Mouse (Mus musculus): ENCODE results near the gene Lclat1. TPM values are rescaled to one million over a fixed set of nuclear protein-coding genes. Genes with fewer than 3 reads are reported as not detected.

Lclat1 gene
- polyA plus RNA-seq, 1 experiment from 2014 or later = 10.8 TPM

- ATAC-seq (ENCODE audit: low FRiP score) = no peak
- Histone ChIP-seq H3K27ac (no peak overlapping the region), H3K4me1 (peaks cover 4% of the 10 kb centered on the region; the same call in 1 of the 2 replicates), H3K9me3 (no peaks in the 10 kb centered on the region), H3K4me3 (replicated peaks) (no peak overlapping the region), H3K36me3 (replicated peaks) (no peaks in the 10 kb centered on the region), H3K27me3 (no peaks in the 10 kb centered on the region), H3K4me2 (no peak overlapping the region), H3K9ac (no peak overlapping the region)
- 91% methylated on average over 8 of the region's 8 CpGs for WGBS
Measured at GRCm38 (mm10) chr17:73095585-73095984, 12.2 kb upstream of the Lclat1 start.

- Histone ChIP-seq H3K9me3 (no peaks in the 10 kb centered on the region), H3K4me3 (replicated peaks) (no peak overlapping the region), H3K4me2 (no peak overlapping the region), H3K27ac (no peak overlapping the region), H3K4me1 (peaks cover 4% of the 10 kb centered on the region; the same call in 1 of the 2 replicates), H3K9ac (no peak overlapping the region), H3K27me3 (no peaks in the 10 kb centered on the region), H3K36me3 (replicated peaks) (no peaks in the 10 kb centered on the region)
- 34% methylated on average over 5 of the region's 5 CpGs for WGBS
- no peak for ATAC-seq (ENCODE audit: low FRiP score)
Measured at GRCm38 (mm10) chr17:73096484-73096883, 11.3 kb upstream of the Lclat1 start.

- Histone ChIP-seq H3K27ac (no peak overlapping the region), H3K36me3 (replicated peaks) (no peaks in the 10 kb centered on the region), H3K4me3 (replicated peaks) (no peak overlapping the region), H3K4me2 (no peak overlapping the region), H3K4me1 (peaks cover 4% of the 10 kb centered on the region; the same call in 1 of the 2 replicates), H3K27me3 (no peaks in the 10 kb centered on the region), H3K9me3 (no peaks in the 10 kb centered on the region), H3K9ac (no peak overlapping the region)
- ATAC-seq (ENCODE audit: low FRiP score) = no peak
- WGBS = 80% methylated on average over 1 of the region's 1 CpGs
Measured at GRCm38 (mm10) chr17:73098636-73099035, 9.1 kb upstream of the Lclat1 start.

- no peak for ATAC-seq (ENCODE audit: low FRiP score)
- no peaks in the 10 kb centered on the region for H3K9me3 ChIP-seq
- WGBS = 90% methylated on average over 5 of the region's 5 CpGs
Measured at GRCm38 (mm10) chr17:73100396-73100795, 7.4 kb upstream of the Lclat1 start.

DNA sequence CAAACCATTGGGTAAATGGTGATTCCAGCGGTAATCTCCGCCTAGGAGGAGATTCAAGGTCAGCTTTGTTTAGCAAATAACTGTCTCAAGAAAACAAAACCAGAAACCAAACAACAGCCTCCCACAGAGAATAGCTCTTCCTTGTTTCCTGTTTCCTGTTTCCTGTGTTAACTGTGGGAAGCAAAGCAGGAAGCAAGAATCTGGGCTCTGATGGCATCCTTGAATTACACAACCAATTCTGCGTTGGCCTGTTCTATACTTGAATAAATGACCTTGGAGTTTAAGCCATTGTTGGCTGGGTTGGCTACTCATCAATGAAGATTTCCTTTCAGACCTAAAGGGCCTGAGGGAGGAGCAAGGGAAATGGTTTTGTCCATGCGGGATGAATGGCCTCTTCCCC is 5.2 kb upstream of the Lclat1 start:
- no peaks in the 10 kb centered on the region for H3K36me3 ChIP-seq (replicated peaks)
- 83% methylated on average over 4 of the region's 4 CpGs for WGBS
- no peak for ATAC-seq (ENCODE audit: low FRiP score)
- H3K27me3 ChIP-seq = no peaks in the 10 kb centered on the region
- H3K4me2 ChIP-seq = no peak overlapping the region
- peaks cover 3% of the 10 kb centered on the region; the same call in 1 of the 2 replicates for H3K4me1 ChIP-seq
- H3K9me3 ChIP-seq = no peaks in the 10 kb centered on the region
- no peak overlapping the region for H3K27ac ChIP-seq
- H3K4me3 ChIP-seq (replicated peaks) = no peak overlapping the region
- H3K9ac ChIP-seq = no peak overlapping the region

More at GRCm38 (mm10) chr17:73100396-73100795, 7.4 kb upstream of the Lclat1 start:
- Histone ChIP-seq H3K27ac (no peak overlapping the region), H3K4me2 (no peak overlapping the region), H3K9ac (no peak overlapping the region), H3K36me3 (replicated peaks) (no peaks in the 10 kb centered on the region), H3K4me3 (replicated peaks) (no peak overlapping the region), H3K27me3 (no peaks in the 10 kb centered on the region), H3K4me1 (no peaks in the 10 kb centered on the region)

DNA sequence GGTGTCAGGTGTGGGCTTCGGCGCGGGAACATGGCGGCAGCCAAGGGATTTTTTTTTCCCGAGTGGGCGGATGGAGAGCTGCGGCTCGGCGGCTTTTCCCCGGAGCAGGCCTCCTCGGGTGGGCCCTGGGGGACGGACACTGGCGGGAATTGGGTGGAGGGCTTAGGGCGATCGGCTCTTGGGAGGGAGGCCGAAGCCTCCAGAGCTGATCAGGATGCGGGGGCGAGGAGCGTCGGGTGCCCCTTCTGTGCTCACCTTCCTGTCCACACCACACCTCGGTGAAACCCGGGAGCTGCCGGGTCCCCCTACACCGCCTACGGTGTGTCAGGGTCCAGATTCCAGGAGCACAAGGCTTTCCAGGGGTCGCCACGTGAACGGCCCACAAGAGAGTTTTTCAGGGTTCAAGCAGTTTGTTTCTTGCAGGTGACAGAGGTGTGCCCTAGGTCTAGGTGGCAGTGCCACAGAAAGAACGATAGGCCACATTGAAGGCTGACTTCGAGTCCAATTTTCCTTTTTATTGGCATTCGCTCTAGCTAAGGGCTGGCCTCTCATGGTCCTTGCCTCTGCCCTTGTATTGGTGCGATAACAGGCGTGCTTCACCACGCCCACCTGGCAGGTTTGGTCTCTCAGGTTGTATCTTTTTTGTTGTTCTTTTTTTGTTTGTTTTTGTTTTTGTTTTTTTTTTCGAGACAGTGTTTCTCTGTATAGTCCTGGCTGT is 544 bp downstream of the Lclat1 start:
- WGBS = 6% methylated on average over 35 of the region's 35 CpGs
- peaks cover 11% of the 10 kb centered on the region for H3K4me1 ChIP-seq
- H3K27me3 ChIP-seq = no peaks in the 10 kb centered on the region
- H3K9me3 ChIP-seq = no peaks in the 10 kb centered on the region
- peak overlapping the region; percentile 93 for H3K4me2 ChIP-seq
- ATAC-seq (ENCODE audit: low FRiP score) = peak; percentile 9; the same call in 1 of the 2 replicates
- H3K36me3 ChIP-seq (replicated peaks) = no peaks in the 10 kb centered on the region
- 0 out of 2 replicates have a peak overlapping the region, but pooled peaks have one; percentile 19 for H3K27ac ChIP-seq
- peak overlapping the region; percentile 77 for H3K9ac ChIP-seq
- H3K4me3 ChIP-seq (replicated peaks) = peak overlapping the region; percentile 80

DNA sequence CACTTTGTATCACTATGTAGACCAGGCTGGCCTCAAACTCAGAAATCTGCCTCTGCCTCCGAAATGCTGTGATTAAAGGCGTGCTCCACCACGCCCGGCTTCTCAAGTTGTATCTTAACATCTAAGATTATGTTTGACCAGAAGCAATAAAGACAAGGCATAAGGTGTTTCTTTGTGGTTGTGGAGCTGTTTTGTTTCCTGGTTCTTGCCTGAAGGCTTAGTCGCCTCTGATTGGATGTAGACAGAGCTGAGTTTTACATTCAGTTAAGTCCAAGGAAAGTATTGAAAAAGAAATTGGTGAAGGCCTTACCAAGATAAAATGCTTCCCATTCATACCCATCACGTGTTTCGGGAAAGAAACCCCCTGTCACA is 1.1 kb downstream of the Lclat1 start:
- H3K4me1 ChIP-seq = peaks cover 11% of the 10 kb centered on the region
- H3K9ac ChIP-seq = peak overlapping the region; percentile 77; the same call in 1 of the 2 replicates
- no peak overlapping the region for H3K27ac ChIP-seq
- no peak for ATAC-seq (ENCODE audit: low FRiP score)
- H3K36me3 ChIP-seq (replicated peaks) = no peaks in the 10 kb centered on the region
- no peaks in the 10 kb centered on the region for H3K27me3 ChIP-seq
- WGBS = 87% methylated on average over 7 of the region's 7 CpGs
- H3K9me3 ChIP-seq = no peaks in the 10 kb centered on the region
- H3K4me3 ChIP-seq (replicated peaks) = peak overlapping the region; percentile 80; the same call in 1 of the 2 replicates
- H3K4me2 ChIP-seq = peak overlapping the region; percentile 93

- no peaks in the 10 kb centered on the region for H3K36me3 ChIP-seq (replicated peaks)
- H3K4me2 ChIP-seq = no peak overlapping the region
- ATAC-seq (ENCODE audit: low FRiP score) = no peak
- H3K27me3 ChIP-seq = no peaks in the 10 kb centered on the region
- WGBS = 77% methylated on average over 7 of the region's 7 CpGs
- no peaks in the 10 kb centered on the region for H3K9me3 ChIP-seq
- H3K27ac ChIP-seq = no peak overlapping the region
- peaks cover 11% of the 10 kb centered on the region for H3K4me1 ChIP-seq
- H3K9ac ChIP-seq = no peak overlapping the region
- no peak overlapping the region for H3K4me3 ChIP-seq (replicated peaks)
Measured at GRCm38 (mm10) chr17:73112128-73112527, 4.3 kb downstream of the Lclat1 start.

DNA sequence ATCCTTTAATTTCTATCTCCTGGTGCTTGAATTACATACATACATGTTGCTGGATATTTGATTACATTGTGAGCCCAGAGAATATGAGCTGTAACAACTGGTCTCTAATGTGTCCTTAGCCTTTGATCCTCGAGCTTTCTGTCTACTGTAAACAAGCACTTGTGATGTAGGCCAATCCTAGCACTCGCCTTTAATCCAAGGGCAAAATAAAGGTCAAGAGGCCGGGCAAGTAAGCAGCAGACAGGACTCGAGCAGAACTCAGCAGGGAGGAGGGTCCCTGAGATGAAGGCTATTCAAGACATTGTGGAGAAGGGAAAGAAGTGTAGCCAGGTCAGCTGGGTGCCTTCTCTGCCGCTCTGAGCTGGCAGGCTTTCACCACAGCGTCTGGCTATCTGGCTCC is 4.8 kb downstream of the Lclat1 start:
- no peak overlapping the region for H3K4me3 ChIP-seq (replicated peaks)
- peaks cover 8% of the 10 kb centered on the region for H3K4me1 ChIP-seq
- no peak overlapping the region for H3K9ac ChIP-seq
- no peaks in the 10 kb centered on the region for H3K9me3 ChIP-seq
- no peak overlapping the region for H3K4me2 ChIP-seq
- no peak for ATAC-seq (ENCODE audit: low FRiP score)
- no peak overlapping the region for H3K27ac ChIP-seq
- H3K36me3 ChIP-seq (replicated peaks) = no peaks in the 10 kb centered on the region
- H3K27me3 ChIP-seq = no peaks in the 10 kb centered on the region
- WGBS = 15% methylated on average over 6 of the region's 6 CpGs

DNA sequence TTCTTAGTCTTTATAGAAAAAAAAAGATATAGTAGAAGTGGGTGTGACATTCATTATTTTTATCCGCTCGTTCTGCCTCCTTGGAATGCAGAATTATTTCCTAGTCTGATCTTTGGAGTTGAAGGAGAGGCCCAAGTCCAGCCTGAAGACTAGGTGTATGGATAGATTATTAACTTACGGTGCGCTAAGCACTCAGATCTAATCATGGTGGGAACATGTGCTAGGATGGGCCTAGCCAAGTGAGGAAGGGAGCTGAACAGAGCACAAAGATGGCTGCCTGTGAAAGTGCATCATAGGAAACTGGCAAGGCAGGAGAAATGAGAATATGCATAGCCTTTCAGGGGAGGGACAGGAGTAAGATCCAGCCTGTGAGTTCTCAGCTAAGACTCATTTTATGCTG is 5.4 kb downstream of the Lclat1 start:
- Histone ChIP-seq H3K4me2 (no peak overlapping the region), H3K9me3 (no peaks in the 10 kb centered on the region), H3K27me3 (no peaks in the 10 kb centered on the region), H3K9ac (no peak overlapping the region), H3K4me1 (peaks cover 8% of the 10 kb centered on the region), H3K27ac (no peak overlapping the region), H3K4me3 (replicated peaks) (no peak overlapping the region), H3K36me3 (replicated peaks) (no peaks in the 10 kb centered on the region)
- no peak for ATAC-seq (ENCODE audit: low FRiP score)
- 94% methylated on average over 4 of the region's 4 CpGs for WGBS

GRCm38 (mm10) chr17:73118134-73118533 is 10.3 kb downstream of the Lclat1 start:
- no peak overlapping the region for H3K9ac ChIP-seq
- no peaks in the 10 kb centered on the region for H3K27me3 ChIP-seq
- no peaks in the 10 kb centered on the region for H3K36me3 ChIP-seq (replicated peaks)
- 0 out of 2 replicates have a peak, but pooled peaks cover 2% of the 10 kb centered on the region for H3K4me1 ChIP-seq
- WGBS = 92% methylated on average over 3 of the region's 3 CpGs
- H3K9me3 ChIP-seq = no peaks in the 10 kb centered on the region
- H3K4me2 ChIP-seq = no peak overlapping the region
- H3K27ac ChIP-seq = no peak overlapping the region
- no peak overlapping the region for H3K4me3 ChIP-seq (replicated peaks)
- ATAC-seq (ENCODE audit: low FRiP score) = no peak

- Histone ChIP-seq H3K4me3 (replicated peaks) (no peak overlapping the region), H3K4me1 (0 out of 2 replicates have a peak, but pooled peaks cover 2% of the 10 kb centered on the region), H3K4me2 (no peak overlapping the region), H3K9ac (no peak overlapping the region), H3K27ac (no peak overlapping the region), H3K9me3 (no peaks in the 10 kb centered on the region), H3K27me3 (no peaks in the 10 kb centered on the region), H3K36me3 (replicated peaks) (no peaks in the 10 kb centered on the region)
- no peak for ATAC-seq (ENCODE audit: low FRiP score)
- WGBS = 88% methylated on average over 4 of the region's 4 CpGs
Measured at GRCm38 (mm10) chr17:73118702-73119101, 10.9 kb downstream of the Lclat1 start.

GRCm38 (mm10) chr17:73119150-73119549 is 11.4 kb downstream of the Lclat1 start:
- Histone ChIP-seq H3K36me3 (replicated peaks) (no peaks in the 10 kb centered on the region), H3K4me2 (no peak overlapping the region), H3K27ac (no peak overlapping the region), H3K27me3 (no peaks in the 10 kb centered on the region), H3K9me3 (no peaks in the 10 kb centered on the region), H3K4me3 (replicated peaks) (no peak overlapping the region), H3K9ac (no peak overlapping the region), H3K4me1 (0 out of 2 replicates have a peak, but pooled peaks cover 2% of the 10 kb centered on the region)
- ATAC-seq (ENCODE audit: low FRiP score) = no peak
- WGBS = 90% methylated on average over 6 of the region's 6 CpGs
